Comparison of ENCODE assay signal across 9 mouse cellular contexts in genomic region chr7:3391809-3392208, GRCm38 (mm10). TPM values are rescaled to one million over a fixed set of nuclear protein-coding genes. Genes with fewer than 3 reads are reported as not detected.
DNase-seq lines count a peak whose midpoint lies in the region; ATAC-seq and TF ChIP-seq lines count a peak whose summit lies in the region.
"Had no signal": no experiment of that assay in that cellular context is flagged by ENCODE, and none has a peak within 500 bp of the region (broad histone marks: within the 10 kb centered on the region; RNA-seq: fewer than 3 reads in every experiment).

No protein-coding gene starts in this region.

- H3K9ac ChIP-seq in forebrain, embryonic 13.5 days: peak overlapping the region; percentile 77
- peak overlapping the region; percentile 67 for H3K9ac ChIP-seq in midbrain, embryonic 13.5 days (replicated peaks)
- H3K9ac ChIP-seq in liver, embryonic 11.5 days (ENCODE audit: low read depth, low read length): no peak overlapping the region

- H3K4me1 ChIP-seq in forebrain, embryonic 13.5 days: peaks cover 49% of the 10 kb centered on the region
- H3K4me1 ChIP-seq in midbrain, embryonic 13.5 days (replicated peaks): peaks cover 61% of the 10 kb centered on the region
- no peaks in the 10 kb centered on the region for H3K4me1 ChIP-seq in liver, embryonic 11.5 days (replicated peaks; ENCODE audit: control insufficient read depth, insufficient read depth, low read length)

- peak in 1 of 2 experiments; percentile 58 for DNase-seq in layer of hippocampus, adult 2 months (ENCODE audit: low spot score in 2 of 2)
- no peak for DNase-seq in layer of hippocampus, adult 9-10 months (ENCODE audit: low spot score)
- peak; percentile 44 for DNase-seq in cerebellum, adult 9-11 months
- no peak for DNase-seq in lung, postnatal 14 days
- no peak for DNase-seq in liver, embryonic 11.5 days (ENCODE audit: low spot score)

- H3K27me3 ChIP-seq in forebrain, embryonic 13.5 days: no peaks in the 10 kb centered on the region
- no peaks in the 10 kb centered on the region for H3K27me3 ChIP-seq in midbrain, embryonic 13.5 days
- H3K27me3 ChIP-seq in liver, embryonic 11.5 days (replicated peaks; ENCODE audit: control insufficient read depth, insufficient read depth, low read length): no peaks in the 10 kb centered on the region; the same call in 1 of the 2 replicates
- H3K27me3 ChIP-seq: Patski had no signal

- peak overlapping the region; percentile 86 for H3K4me2 ChIP-seq in forebrain, embryonic 13.5 days
- peak overlapping the region; percentile 80 for H3K4me2 ChIP-seq in midbrain, embryonic 13.5 days (replicated peaks)
- H3K4me2 ChIP-seq in liver, embryonic 11.5 days: no peak overlapping the region

- peak overlapping the region; percentile 60 for H3K4me3 ChIP-seq in layer of hippocampus, adult 2 months
- peak overlapping the region; percentile 52 for H3K4me3 ChIP-seq in forebrain, embryonic 13.5 days
- peak overlapping the region; percentile 60 for H3K4me3 ChIP-seq in midbrain, embryonic 13.5 days (replicated peaks)
- H3K4me3 ChIP-seq in liver, embryonic 11.5 days (ENCODE audit: low read depth, low read length): no peak overlapping the region

- peaks cover 25% of the 10 kb centered on the region for H3K36me3 ChIP-seq in forebrain, embryonic 13.5 days (ENCODE audit: poor library complexity, severe bottlenecking)
- peaks cover 21% of the 10 kb centered on the region for H3K36me3 ChIP-seq in midbrain, embryonic 13.5 days
- H3K36me3 ChIP-seq in liver, embryonic 11.5 days (ENCODE audit: control insufficient read depth, insufficient read depth, low read length): no peaks in the 10 kb centered on the region

- H3K27ac ChIP-seq in layer of hippocampus, adult 2 months: peak overlapping the region; percentile 96
- 0 out of 2 replicates have a peak overlapping the region, but pooled peaks have one; percentile 2 for H3K27ac ChIP-seq in forebrain, embryonic 13.5 days
- no peak overlapping the region for H3K27ac ChIP-seq in midbrain, embryonic 13.5 days
- H3K27ac ChIP-seq in liver, embryonic 11.5 days (ENCODE audit: low read depth, low read length): no peak overlapping the region

- TF ChIP-seq CTCF in layer of hippocampus, adult 2 months (conservative IDR thresholded peaks at IDR 0.05): no peak

- 17% methylated on average over 4 of the region's 4 CpGs for WGBS in forebrain, embryonic 13.5 days
- 12% methylated on average over 4 of the region's 4 CpGs for WGBS in midbrain, embryonic 13.5 days
- 18% methylated on average over 4 of the region's 4 CpGs for WGBS in liver, embryonic 11.5 days

- H3K9me3 ChIP-seq in forebrain, embryonic 13.5 days (replicated peaks): no peaks in the 10 kb centered on the region
- H3K9me3 ChIP-seq in midbrain, embryonic 13.5 days: no peaks in the 10 kb centered on the region
- H3K9me3 ChIP-seq in liver, embryonic 11.5 days (ENCODE audit: control insufficient read depth, low read length): no peaks in the 10 kb centered on the region

- ATAC-seq in forebrain, embryonic 13.5 days: peak; percentile 45
- peak; percentile 51 for ATAC-seq in midbrain, embryonic 13.5 days
- no peak for ATAC-seq in liver, embryonic 11.5 days (replicated peaks; ENCODE audit: low FRiP score)
- ATAC-seq in inflammation-experienced regulatory T-cells, adult 6 months: no peak
- ATAC-seq: Patski had no signal

RNA-seq across cellular contexts. Expression of gene Cacng8, which starts 1.3 kb away (rescaled TPM):
- total RNA-seq in layer of hippocampus, adult 2 months (2021): 100 to 1,000 TPM; 411 to 415 TPM
- polyA plus RNA-seq in forebrain, embryonic 13.5 days (2015; fragmentation: Nextera tagmentation; extraction: Ambion mirVana): 10.0 and 12.6 TPM in 2 replicates
- 12.9 and 13.9 TPM in 2 replicates for polyA plus RNA-seq in midbrain, embryonic 13.5 days (2015; fragmentation: Nextera tagmentation; extraction: Ambion mirVana)
- polyA plus RNA-seq in liver, embryonic 11.5 days (2014; fragmentation: Nextera tagmentation; extraction: Ambion mirVana): 1.7 and 2.3 TPM in 2 replicates
- polyA plus RNA-seq in inflammation-experienced regulatory T-cells, adult 6 months (2017; shearing (Covaris generic)): not detected

RNA-seq across cellular contexts. Expression of gene Cacng6, which starts 32.2 kb away (rescaled TPM):
- 1 to 10 TPM; 1.9 to 2.2 TPM for total RNA-seq in layer of hippocampus, adult 2 months (2021)
- polyA plus RNA-seq in forebrain, embryonic 13.5 days (2015; fragmentation: Nextera tagmentation; extraction: Ambion mirVana): not detected in 2 replicates
- not detected in 2 replicates for polyA plus RNA-seq in midbrain, embryonic 13.5 days (2015; fragmentation: Nextera tagmentation; extraction: Ambion mirVana)
- 0.19 TPM in 1 of 2 replicates, not detected in the other for polyA plus RNA-seq in liver, embryonic 11.5 days (2014; fragmentation: Nextera tagmentation; extraction: Ambion mirVana)
- not detected for polyA plus RNA-seq in inflammation-experienced regulatory T-cells, adult 6 months (2017; shearing (Covaris generic))
- polyA plus RNA-seq: Patski had no signal

RNA-seq across cellular contexts. Expression of gene Cacng7, which starts 59.1 kb away (rescaled TPM):
- total RNA-seq in layer of hippocampus, adult 2 months (2021): 100 to 1,000 TPM; 128 to 138 TPM
- 4.6 TPM in 2 replicates for polyA plus RNA-seq in forebrain, embryonic 13.5 days (2015; fragmentation: Nextera tagmentation; extraction: Ambion mirVana)
- 4.3 and 5.2 TPM in 2 replicates for polyA plus RNA-seq in midbrain, embryonic 13.5 days (2015; fragmentation: Nextera tagmentation; extraction: Ambion mirVana)
- 0.29 and 0.42 TPM in 2 replicates for polyA plus RNA-seq in liver, embryonic 11.5 days (2014; fragmentation: Nextera tagmentation; extraction: Ambion mirVana)
- not detected for polyA plus RNA-seq in inflammation-experienced regulatory T-cells, adult 6 months (2017; shearing (Covaris generic))

Comparison
In these comparisons a context has a peak if more than half of its experiments do, and no peak if none do; other contexts are left out.
1. H3K27ac ChIP-seq: peak in layer of hippocampus, adult 2 months (single experiment) and forebrain, embryonic 13.5 days (single experiment); none in midbrain, embryonic 13.5 days (single experiment) and liver, embryonic 11.5 days (single experiment).
2. ATAC-seq: peak in forebrain, embryonic 13.5 days (single experiment) and midbrain, embryonic 13.5 days (single experiment); none in liver, embryonic 11.5 days (single experiment) and inflammation-experienced regulatory T-cells, adult 6 months (single experiment).